Comparison of ENCODE assay signal across 7 mouse cellular contexts in genomic region chr7:115624907-115625552, GRCm38 (mm10).
DNase-seq lines count a peak whose midpoint lies in the region; ATAC-seq and TF ChIP-seq lines count a peak whose summit lies in the region.

No protein-coding gene starts in this region.

- no peaks in the 10 kb centered on the region for H3K9me3 ChIP-seq in lung, embryonic 16.5 days (ENCODE audit: control insufficient read depth, low read length)
- H3K9me3 ChIP-seq in forebrain, embryonic 16.5 days (ENCODE audit: control insufficient read depth, low read length) = no peaks in the 10 kb centered on the region
- H3K9me3 ChIP-seq in limb, embryonic 14.5 days (ENCODE audit: control insufficient read depth, low read length) = no peaks in the 10 kb centered on the region

- H3K4me1 ChIP-seq in lung, embryonic 16.5 days (replicated peaks; ENCODE audit: control insufficient read depth, insufficient read depth, low read length) = peaks cover 26% of the 10 kb centered on the region
- H3K4me1 ChIP-seq in forebrain, embryonic 16.5 days (replicated peaks; ENCODE audit: control insufficient read depth, insufficient read depth, low read length) = peaks cover 16% of the 10 kb centered on the region
- H3K4me1 ChIP-seq in limb, embryonic 14.5 days (ENCODE audit: control insufficient read depth, insufficient read depth, low read length) = peaks cover 39% of the 10 kb centered on the region

- no peak for TF ChIP-seq POLR2A in limb, embryonic 14.5 days (IDR thresholded peaks at IDR 0.05; ENCODE audit: borderline replicate concordance, extremely low read depth, insufficient read depth, insufficient read length)

- DNase-seq in lung, postnatal 25 days (ENCODE audit: low spot score) = no peak
- peak; percentile 63 for DNase-seq in limb, embryonic 14.5 days (ENCODE audit: low spot score)
- DNase-seq in telencephalon, adult 2 months (ENCODE audit: low read depth, low spot score) = peak; percentile 16
- no peak for DNase-seq in cerebellum, adult 11 months
- no peak for DNase-seq in lung, adult 18-20 months

- peak overlapping the region; percentile 26 for H3K27ac ChIP-seq in lung, embryonic 16.5 days (ENCODE audit: low read length)
- no peak overlapping the region for H3K27ac ChIP-seq in forebrain, embryonic 16.5 days (ENCODE audit: low read length)
- peak overlapping the region; percentile 81 for H3K27ac ChIP-seq in limb, embryonic 14.5 days (replicated peaks; ENCODE audit: low read depth, low read length)

- no peaks in the 10 kb centered on the region for H3K36me3 ChIP-seq in lung, embryonic 16.5 days (ENCODE audit: control insufficient read depth, insufficient read depth, low read length)
- no peaks in the 10 kb centered on the region for H3K36me3 ChIP-seq in forebrain, embryonic 16.5 days (ENCODE audit: control insufficient read depth, insufficient read depth)
- H3K36me3 ChIP-seq in limb, embryonic 14.5 days (ENCODE audit: control insufficient read depth, insufficient read depth, low read length) = no peaks in the 10 kb centered on the region

- peak; percentile 77 for ATAC-seq in lung, embryonic 16.5 days (ENCODE audit: low read depth)
- ATAC-seq in forebrain, embryonic 16.5 days = no peak
- ATAC-seq in limb, embryonic 14.5 days (ENCODE audit: low FRiP score, low read depth) = peak; percentile 57

- H3K9ac ChIP-seq in lung, embryonic 16.5 days (ENCODE audit: low read length) = no peak overlapping the region
- no peak overlapping the region for H3K9ac ChIP-seq in forebrain, embryonic 16.5 days (replicated peaks; ENCODE audit: low read depth, low read length)
- H3K9ac ChIP-seq in limb, embryonic 14.5 days (ENCODE audit: low read depth, low read length, severe bottlenecking) = no peak overlapping the region

- WGBS in lung, embryonic 16.5 days = 9% methylated on average over 8 of the region's 8 CpGs
- 3% methylated on average over 8 of the region's 8 CpGs for WGBS in forebrain, embryonic 16.5 days
- WGBS in limb, embryonic 14.5 days = 20% methylated on average over 8 of the region's 8 CpGs

- no peaks in the 10 kb centered on the region for H3K27me3 ChIP-seq in lung, embryonic 16.5 days (ENCODE audit: control insufficient read depth, insufficient read depth, low read depth, low read length)
- no peaks in the 10 kb centered on the region for H3K27me3 ChIP-seq in forebrain, embryonic 16.5 days (replicated peaks; ENCODE audit: control insufficient read depth, insufficient read depth, low read length)
- no peaks in the 10 kb centered on the region for H3K27me3 ChIP-seq in limb, embryonic 14.5 days (ENCODE audit: control insufficient read depth, insufficient read depth, low read length)

- H3K4me2 ChIP-seq in lung, embryonic 16.5 days (ENCODE audit: low read depth, low read length) = peak overlapping the region; percentile 11; the same call in 1 of the 2 replicates
- H3K4me2 ChIP-seq in forebrain, embryonic 16.5 days (ENCODE audit: low read length) = peak overlapping the region; percentile 5; the same call in 1 of the 2 replicates
- no peak overlapping the region for H3K4me2 ChIP-seq in limb, embryonic 14.5 days (replicated peaks; ENCODE audit: low read depth, low read length, severe bottlenecking)

- H3K4me3 ChIP-seq in lung, embryonic 16.5 days (ENCODE audit: low read length) = no peak overlapping the region
- no peak overlapping the region for H3K4me3 ChIP-seq in forebrain, embryonic 16.5 days (replicated peaks; ENCODE audit: low read length)
- no peak overlapping the region for H3K4me3 ChIP-seq in limb, embryonic 14.5 days (replicated peaks; ENCODE audit: low read length)

Comparison
In these comparisons a context has a peak if more than half of its experiments do, and no peak if none do; other contexts are left out.
1. DNase-seq: peak in limb, embryonic 14.5 days (single experiment) and telencephalon, adult 2 months (single experiment); none in lung, postnatal 25 days (single experiment), cerebellum, adult 11 months (single experiment) and lung, adult 18-20 months (0 of 2).